Mouse (Mus musculus) bone marrow, adult 2 months (tissue): ENCODE measurements at regions not wholly inside any gene's neighbourhood (a gene's known extent, or its start where the extent isn't known, plus 50 kb on each side); places are given as distances from the start of the nearest gene placed in this dataset.

ENCODE experiments used
- H3K27ac ChIP-seq: fragments of 200-500 bp; 2 replicates; pipeline ENCODE4 v1.5.1; 2012; ENCODE audit warnings: low read depth, mild to moderate bottlenecking, control low read depth, inconsistent platforms, low read length; ENCODE audit not compliant: control insufficient read depth, poor library complexity, insufficient read depth
- H3K4me1 ChIP-seq: fragments of 200-500 bp; 2 replicates; pipeline ENCODE4 v1.6.1; 2011; ENCODE audit warnings: low read length; ENCODE audit not compliant: control insufficient read depth, insufficient read depth
- H3K4me3 ChIP-seq: fragments of 200-500 bp; replicated peaks from 2 replicates; pipeline ENCODE3; 2011; ENCODE audit warnings: mild to moderate bottlenecking, low read depth, low read length, control low read depth; ENCODE audit not compliant: control insufficient read depth
- CTCF ChIP-seq: fragments of 200-500 bp; IDR thresholded peaks from 2 replicates; pipeline ENCODE4 v1.5.1; 2011; ENCODE audit warnings: low read length, control low read depth; ENCODE audit not compliant: control insufficient read depth, insufficient read depth
- POLR2A ChIP-seq: fragments of 200-500 bp; IDR thresholded peaks from 2 replicates; pipeline ENCODE4 v1.6.1; 2011; ENCODE audit warnings: low read depth, mild to moderate bottlenecking, control low read depth, low read length, borderline replicate concordance; ENCODE audit not compliant: control insufficient read depth
- WGBS: fragments of 180-500 bp; shearing (Covaris S2); methylation state at CpG from one replicate; pipeline ENCODE4 v1.1.7; 2018; 5-methylcytosine and 5-hydroxymethylcytosine counted together

DNA sequence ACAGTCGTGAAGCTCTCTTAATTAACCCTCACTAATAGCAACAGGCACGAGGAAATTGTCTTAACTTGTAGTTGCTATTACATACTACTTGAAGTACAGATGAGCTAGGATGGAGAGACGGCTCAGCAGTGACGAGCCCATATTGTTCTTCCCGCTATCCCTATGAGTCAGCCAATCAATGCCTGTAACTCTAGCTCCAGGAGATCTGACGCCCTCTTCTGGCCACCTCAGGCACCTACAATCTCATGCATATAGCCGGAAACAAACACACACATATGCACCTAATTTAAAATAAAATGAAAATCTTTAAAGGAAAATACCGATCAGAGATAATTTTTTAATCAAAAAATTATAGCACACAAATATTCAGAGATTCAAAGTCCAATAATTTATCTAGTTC is 125.3 kb upstream of the Fn1 start:
- Histone ChIP-seq H3K4me1 (no peaks in the 10 kb centered on the region), H3K27ac (no peak overlapping the region), H3K4me3 (no peak overlapping the region)
- TF ChIP-seq POLR2A (no peak), CTCF (no peak)
- 81% methylated on average over 8 of the region's 8 CpGs for WGBS

DNA sequence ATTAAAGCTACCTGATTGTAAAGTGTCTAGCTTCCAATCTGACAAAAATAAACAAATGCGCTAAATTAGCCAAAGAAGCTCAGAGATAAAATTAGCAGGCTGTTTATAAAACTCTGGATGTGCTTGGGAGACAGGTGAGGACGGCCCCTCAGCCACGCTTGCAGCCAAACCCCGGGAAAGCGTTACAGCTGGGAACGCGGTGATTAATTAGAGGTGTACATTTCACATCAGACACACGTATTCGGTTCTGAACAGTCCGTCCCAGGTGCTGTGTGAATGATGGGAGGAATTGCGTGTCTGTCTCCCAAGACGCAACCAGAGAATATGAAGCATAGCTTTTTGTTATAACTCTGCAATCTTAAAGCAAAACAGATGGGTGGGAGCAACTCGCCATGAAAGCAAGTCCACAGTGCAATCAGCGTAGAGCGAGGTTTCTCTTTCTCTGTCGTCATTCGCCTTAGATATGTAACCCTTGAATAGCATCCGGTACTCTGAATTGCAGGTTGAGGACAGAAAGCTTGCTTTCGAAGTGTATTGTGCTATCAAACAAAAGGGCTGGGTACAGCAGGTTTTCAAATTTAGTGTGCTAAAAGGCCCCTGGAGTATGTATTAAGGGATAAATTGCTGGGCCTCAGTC is 123.0 kb upstream of the Fn1 start:
- H3K4me1 ChIP-seq, result no peaks in the 10 kb centered on the region
- H3K27ac ChIP-seq, result no peak overlapping the region
- no peak for TF ChIP-seq CTCF
- no peak for TF ChIP-seq POLR2A
- WGBS, result 87% methylated on average over 19 of the region's 19 CpGs
- no peak overlapping the region for H3K4me3 ChIP-seq

DNA sequence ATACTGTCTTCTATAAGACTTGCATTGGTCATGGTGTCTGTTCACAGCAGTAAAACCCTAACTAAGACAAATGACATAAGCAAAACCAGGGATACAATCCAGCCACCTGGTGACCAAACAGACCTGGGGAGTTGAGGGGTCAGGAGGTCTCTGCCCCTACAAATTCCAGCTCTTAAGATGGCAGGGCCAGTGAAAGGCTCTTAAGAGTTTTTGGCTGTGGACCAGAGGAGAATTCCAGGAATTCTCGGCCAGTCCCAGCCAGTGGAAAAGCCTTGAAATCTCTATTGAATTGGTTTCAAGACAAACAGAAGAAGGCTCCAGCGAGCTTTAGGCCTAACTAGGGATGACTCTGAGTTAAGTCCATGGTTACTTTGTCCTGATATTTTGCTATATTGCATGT is 119.5 kb upstream of the Fn1 start:
- Histone ChIP-seq H3K4me1 (no peaks in the 10 kb centered on the region), H3K27ac (no peak overlapping the region), H3K4me3 (no peak overlapping the region)
- WGBS, result 74% methylated on average over 2 of the region's 2 CpGs
- TF ChIP-seq POLR2A (no peak), CTCF (no peak)

DNA sequence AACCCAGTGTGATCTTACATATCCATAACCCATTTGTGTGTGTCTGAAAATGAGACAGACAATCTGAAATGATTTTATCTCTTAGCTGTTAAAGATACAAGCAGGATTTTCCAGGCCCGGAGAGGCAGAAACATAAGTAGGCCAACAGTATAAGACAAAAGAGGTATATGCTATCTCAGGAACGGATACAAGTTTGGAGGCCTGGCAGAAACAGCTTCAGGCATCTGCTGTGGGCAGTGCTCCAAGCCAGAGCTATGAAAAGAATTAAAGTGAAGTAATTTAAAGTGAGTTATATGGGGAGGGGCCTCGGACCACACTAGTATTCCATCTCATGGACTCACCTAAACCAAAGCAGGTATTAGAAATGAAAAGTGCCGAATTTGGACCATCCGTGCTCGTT is 118.8 kb upstream of the Fn1 start:
- H3K4me3 ChIP-seq, result no peak overlapping the region
- H3K4me1 ChIP-seq, result no peaks in the 10 kb centered on the region
- 83% methylated on average over 6 of the region's 6 CpGs for WGBS
- no peak overlapping the region for H3K27ac ChIP-seq
- TF ChIP-seq CTCF (no peak), POLR2A (no peak)

DNA sequence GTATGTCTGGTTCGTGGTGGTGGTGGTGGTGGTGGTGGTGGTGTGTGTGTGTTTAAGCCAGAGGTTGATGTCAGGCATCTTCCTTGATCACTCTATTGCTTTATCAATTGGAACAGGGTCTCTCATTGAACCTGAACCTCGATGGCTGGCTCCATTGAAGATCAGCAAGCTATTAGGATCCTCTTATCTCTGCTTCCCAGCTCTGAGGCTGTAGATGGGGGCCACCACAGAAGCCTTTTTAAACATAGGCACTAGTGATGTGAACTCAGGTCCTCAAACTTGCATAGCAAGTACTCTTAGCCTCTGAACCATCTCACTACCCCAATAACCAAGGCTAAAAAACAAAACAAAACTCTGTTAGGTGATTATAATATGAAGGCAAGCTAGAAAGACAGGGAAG is 116.6 kb upstream of the Fn1 start:
- WGBS, result 67% methylated on average over 2 of the region's 2 CpGs
- Histone ChIP-seq H3K27ac (no peak overlapping the region), H3K4me1 (no peaks in the 10 kb centered on the region), H3K4me3 (no peak overlapping the region)
- TF ChIP-seq POLR2A (no peak), CTCF (no peak)

DNA sequence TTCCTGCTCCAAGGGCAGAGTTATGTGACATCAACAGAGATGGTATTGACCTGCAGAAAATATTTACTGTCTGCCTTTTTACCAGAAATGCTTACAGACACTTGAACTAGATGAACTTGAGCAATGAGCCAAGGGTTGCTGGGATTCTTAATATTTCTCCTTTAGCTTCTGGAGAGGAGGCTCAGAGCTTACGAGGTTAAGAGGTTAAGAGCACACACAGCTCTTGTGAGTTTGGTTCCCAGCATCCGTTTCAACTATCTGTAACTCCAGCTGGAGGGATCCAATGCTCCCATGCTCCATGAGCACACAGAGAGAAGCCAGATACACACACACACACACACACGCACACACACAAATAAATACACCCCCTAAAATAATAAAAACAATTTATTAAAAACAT is 114.7 kb upstream of the Fn1 start:
- no peak overlapping the region for H3K27ac ChIP-seq
- WGBS, result 71% methylated on average over 3 of the region's 3 CpGs
- TF ChIP-seq CTCF (no peak), POLR2A (no peak)

DNA sequence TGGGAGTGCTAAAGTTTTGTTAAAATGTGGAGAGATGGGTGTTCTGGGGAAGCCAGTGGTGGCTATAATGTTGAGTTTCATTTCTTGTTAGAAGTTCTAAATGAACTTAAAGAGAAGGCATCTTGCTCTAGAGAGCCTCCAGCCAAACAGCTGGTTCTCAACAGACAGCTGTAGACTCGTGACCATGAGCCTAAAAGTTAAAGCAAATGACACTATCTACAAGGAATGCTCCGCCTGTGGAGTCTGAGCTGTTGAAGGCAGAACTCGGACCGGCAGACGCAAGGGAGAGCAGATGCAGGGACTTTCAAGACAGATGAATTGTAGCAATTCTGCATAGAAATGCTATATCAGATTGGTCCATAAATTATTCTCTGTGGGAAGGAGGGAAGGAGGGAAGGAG is 114.1 kb upstream of the Fn1 start:
- WGBS, result 81% methylated on average over 5 of the region's 5 CpGs
- no peak overlapping the region for H3K27ac ChIP-seq

More for the DNA sequence above, 114.7 kb upstream of the Fn1 start:
- no peaks in the 10 kb centered on the region; the same call in 1 of the 2 replicates for H3K4me1 ChIP-seq
- no peak overlapping the region for H3K4me3 ChIP-seq

DNA sequence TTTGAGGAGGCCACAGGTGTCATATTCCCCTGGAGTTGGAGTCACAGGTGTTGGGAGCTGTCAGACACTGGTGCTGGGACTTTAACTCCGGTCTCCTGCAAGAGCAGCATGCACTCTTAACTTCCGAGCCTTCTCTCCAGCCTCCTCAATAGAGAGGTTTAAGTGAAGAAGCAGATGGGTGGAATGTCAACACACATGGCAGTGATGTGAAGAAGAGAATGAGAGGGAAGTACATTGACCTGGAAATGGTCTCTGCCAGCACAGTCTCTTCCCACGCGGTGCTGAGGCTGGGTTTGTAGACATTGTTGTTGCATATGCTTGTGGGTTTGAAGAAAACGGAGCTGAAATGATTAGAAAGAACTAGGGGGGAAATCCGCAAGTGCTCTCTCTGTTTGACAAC is 112.0 kb upstream of the Fn1 start:
- Histone ChIP-seq H3K27ac (no peak overlapping the region), H3K4me1 (no peaks in the 10 kb centered on the region; the same call in 1 of the 2 replicates), H3K4me3 (no peak overlapping the region)
- no peak for TF ChIP-seq POLR2A
- no peak for TF ChIP-seq CTCF
- 78% methylated on average over 6 of the region's 6 CpGs for WGBS

More for the DNA sequence above, 114.1 kb upstream of the Fn1 start:
- no peak for TF ChIP-seq CTCF
- TF ChIP-seq POLR2A, result no peak
- Histone ChIP-seq H3K4me1 (no peaks in the 10 kb centered on the region; the same call in 1 of the 2 replicates), H3K4me3 (no peak overlapping the region)

DNA sequence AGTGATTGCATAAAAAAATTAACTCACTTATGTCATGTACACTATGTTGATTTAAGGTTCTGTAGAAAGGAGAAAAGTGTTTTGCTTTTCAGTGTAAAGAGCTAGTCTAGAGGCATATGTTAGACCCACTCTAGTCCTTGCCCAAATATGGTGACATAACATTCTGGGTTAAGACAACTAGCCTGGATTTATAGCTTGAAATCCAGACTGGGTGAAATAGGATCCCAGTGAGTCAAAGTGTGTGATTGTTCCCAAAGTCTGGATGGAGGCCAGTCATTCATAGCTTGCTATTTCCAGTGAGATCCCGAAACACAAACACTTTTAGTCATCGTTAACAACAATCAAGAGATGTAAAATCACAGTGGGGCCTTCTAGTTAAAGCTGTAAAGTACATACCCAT is 110.5 kb upstream of the Fn1 start:
- 79% methylated on average over 2 of the region's 2 CpGs for WGBS
- TF ChIP-seq CTCF (no peak), POLR2A (no peak)
- Histone ChIP-seq H3K4me3 (no peak overlapping the region), H3K27ac (no peak overlapping the region), H3K4me1 (no peaks in the 10 kb centered on the region; the same call in 1 of the 2 replicates)
